Mouse (Mus musculus): ENCODE measurements at regions not wholly inside any gene's neighbourhood (a gene's known extent, or its start where the extent isn't known, plus 50 kb on each side); places are given as distances from the start of the nearest gene placed in this dataset.

- DNase-seq (ENCODE audit: low read depth, low spot score), result no peak
These were observed 378.2 kb downstream of the Gm9195 start for GRCm38 (mm10) chr14:72113377-72113993.

- DNase-seq (ENCODE audit: low read depth, low spot score), result no peak
These were observed 380.9 kb downstream of the Gm9195 start for GRCm38 (mm10) chr14:72110689-72111088.

- DNase-seq (ENCODE audit: low read depth, low spot score), result no peak
These were observed 400.1 kb downstream of the Gm9195 start for GRCm38 (mm10) chr14:72091579-72091978.

GRCm38 (mm10) chr14:72081473-72081872, 410.2 kb downstream of the Gm9195 start:
- no peak for DNase-seq (ENCODE audit: low read depth, low spot score)

GRCm38 (mm10) chr14:72064111-72064812, 427.4 kb downstream of the Gm9195 start:
- no peak for DNase-seq (ENCODE audit: low read depth, low spot score)

GRCm38 (mm10) chr14:72042881-72043236, 448.8 kb downstream of the Gm9195 start:
- peak; percentile 69 for DNase-seq (ENCODE audit: low read depth, low spot score)

- DNase-seq (ENCODE audit: low read depth, low spot score), result peak; percentile 36
These were observed 449.3 kb downstream of the Gm9195 start for GRCm38 (mm10) chr14:72042112-72042880.

GRCm38 (mm10) chr14:72030396-72030795, 461.2 kb downstream of the Gm9195 start:
- no peak for DNase-seq (ENCODE audit: low read depth, low spot score)

GRCm38 (mm10) chr14:72027362-72028020, 464.1 kb downstream of the Gm9195 start:
- no peak for DNase-seq (ENCODE audit: low read depth, low spot score)

GRCm38 (mm10) chr14:72004371-72004770, 487.3 kb downstream of the Gm9195 start:
- DNase-seq (ENCODE audit: low read depth, low spot score), result no peak

GRCm38 (mm10) chr14:72002205-72003138, 489.2 kb downstream of the Gm9195 start:
- no peak for DNase-seq (ENCODE audit: low read depth, low spot score)

GRCm38 (mm10) chr14:71973016-71973415, 518.6 kb downstream of the Gm9195 start:
- DNase-seq (ENCODE audit: low read depth, low spot score), result no peak

GRCm38 (mm10) chr14:71972521-71972920, 519.1 kb downstream of the Gm9195 start:
- DNase-seq (ENCODE audit: low read depth, low spot score), result no peak

- no peak for DNase-seq (ENCODE audit: low read depth, low spot score)
These were observed 524.0 kb downstream of the Gm9195 start for GRCm38 (mm10) chr14:71967646-71968045.

- DNase-seq (ENCODE audit: low read depth, low spot score), result no peak
These were observed 528.1 kb downstream of the Gm9195 start for GRCm38 (mm10) chr14:71963389-71964169.

GRCm38 (mm10) chr14:71948701-71949100, 542.9 kb downstream of the Gm9195 start:
- no peak for DNase-seq (ENCODE audit: low read depth, low spot score)

GRCm38 (mm10) chr14:71937157-71937485, 554.5 kb downstream of the Gm9195 start:
- DNase-seq (ENCODE audit: low read depth, low spot score), result no peak

- no peak for DNase-seq (ENCODE audit: low read depth, low spot score)
These were observed 555.1 kb downstream of the Gm9195 start for GRCm38 (mm10) chr14:71936373-71937156.

- DNase-seq (ENCODE audit: low read depth, low spot score), result no peak
These were observed 575.7 kb downstream of the Gm9195 start for GRCm38 (mm10) chr14:71915964-71916363.

GRCm38 (mm10) chr14:71910936-71911335, 580.7 kb downstream of the Gm9195 start:
- no peak for DNase-seq (ENCODE audit: low read depth, low spot score)

All from brain, embryonic 18.5 days (tissue).